Mouse (Mus musculus) small intestine, adult 10 weeks (tissue): ENCODE measurements around the gene Nr2e1. TPM values are rescaled to one million over a fixed set of nuclear protein-coding genes. Genes with fewer than 3 reads are reported as not detected.

Experiments used
- polyA plus RNA-seq: library from polyadenylated mRNA; stranded (reverse); fragments of 350-450 nt; fragmentation: Illumina TruSeq; extraction: RNeasy Lipid Tissue Mini Kit (QIAGEN cat#74804); gene quantifications from one replicate; pipeline ENCODE4 v1.2.3, GENCODE M21; 2014; ENCODE audit warnings: low replicate concordance

Nr2e1 gene
- not detected for polyA plus RNA-seq

DNA sequence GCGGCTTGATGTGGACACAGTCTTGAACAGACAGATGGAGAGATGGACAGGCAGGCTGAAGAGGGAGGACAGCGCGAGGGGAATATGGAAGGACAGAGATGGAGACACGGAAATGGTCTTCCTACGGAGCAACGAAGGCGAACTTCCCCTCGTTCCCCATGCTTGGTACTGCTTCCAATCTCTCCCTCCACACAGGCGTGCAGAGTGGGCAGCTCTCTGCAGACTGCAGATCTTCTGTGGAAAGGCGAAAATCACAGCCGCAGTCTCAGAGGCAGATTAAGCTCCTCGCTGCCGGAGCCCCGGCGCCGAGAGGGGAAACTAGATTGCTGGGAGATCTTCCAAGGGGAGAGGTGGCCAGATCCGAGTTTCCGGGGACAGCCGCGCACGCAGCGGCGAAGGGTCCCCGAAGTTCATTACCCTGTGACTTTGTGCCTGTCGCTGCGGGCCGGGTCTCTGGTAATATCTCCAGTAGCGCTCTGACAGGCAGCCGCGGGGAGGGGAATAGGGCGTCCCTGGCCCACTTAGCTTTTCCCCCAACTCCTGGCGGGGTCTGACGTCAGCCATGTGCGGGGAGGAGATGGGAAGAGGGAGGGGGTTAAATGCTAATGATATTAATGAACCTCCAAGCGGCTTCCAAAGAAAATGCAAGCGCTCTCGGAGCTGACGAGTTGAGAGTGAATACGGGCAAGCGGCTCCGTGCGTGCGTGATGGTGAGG is at the start of gene Nr2e1, which contains the start of gene Ostm1:
TSS of gene Nr2e1 (minus strand) at position 476 of the 716 bp plus-strand sequence.
TSS of gene Ostm1 (plus strand) at position 666 of the 716 bp plus-strand sequence.

Other genes with a start within 250 kb of the Nr2e1 start
- gene Afg1l, start 105.1 kb downstream of the Nr2e1 start, polyA plus RNA-seq, result 9.6 TPM
- gene Snx3, start 81.6 kb downstream of the Nr2e1 start, polyA plus RNA-seq, result 165 TPM
- 37.5 TPM for gene Ostm1, start 190 bp upstream of the Nr2e1 start, polyA plus RNA-seq
- 116 TPM for gene Sec63, start 177.9 kb upstream of the Nr2e1 start, polyA plus RNA-seq